Mouse (Mus musculus): Measurements from ENCODE around the gene Cd40lg.

Gene Cd40lg

DNA sequence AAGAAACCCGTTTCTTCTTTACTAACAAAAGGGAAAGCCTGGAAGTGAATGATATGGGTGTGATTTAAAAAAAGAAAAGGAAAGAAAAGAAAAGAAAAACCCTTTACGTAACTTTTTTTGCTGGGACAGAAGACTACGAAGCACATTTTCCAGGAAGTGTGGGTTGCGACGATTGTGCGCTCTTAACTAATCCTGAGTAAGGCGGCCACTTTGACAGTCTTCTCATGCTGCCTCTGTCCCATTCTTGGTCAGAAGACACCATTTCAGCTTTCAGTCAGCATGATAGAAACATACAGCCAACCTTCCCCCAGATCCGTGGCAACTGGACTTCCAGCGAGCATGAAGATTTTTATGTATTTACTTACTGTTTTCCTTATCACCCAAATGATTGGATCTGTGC, at the start of gene Cd40lg:
TSS of gene Cd40lg (plus strand) at position 268 of the 400 bp plus-strand sequence.
- CTCF ChIA-PET = no interaction called here

DNA sequence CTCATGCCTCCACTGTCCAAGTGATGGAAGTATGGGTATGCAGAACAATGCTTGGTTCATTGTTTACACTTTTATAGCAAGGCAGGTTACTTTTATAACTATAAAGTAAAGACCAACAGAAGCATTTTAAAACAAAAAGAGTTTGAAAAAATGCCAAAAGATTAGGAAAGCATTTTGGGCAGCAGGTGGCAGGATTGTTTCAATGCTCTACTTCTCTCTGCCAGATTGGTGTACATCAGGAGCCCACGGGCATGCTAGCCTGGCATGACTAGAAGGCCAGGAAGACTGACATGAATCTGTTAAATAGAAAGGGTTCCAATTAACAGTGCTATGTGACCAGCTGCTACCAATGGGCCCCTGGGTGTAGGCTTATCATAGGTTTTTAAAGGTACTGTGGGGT, 45.4 kb upstream of the Cd40lg start:
- CTCF ChIA-PET = interaction anchor here (0.7 to 1.4 kb wide), 2 partner anchors 17 to 56 kb away, joined by 3 to 4 read pairs; no protein-coding TSS in a partner anchor

DNA sequence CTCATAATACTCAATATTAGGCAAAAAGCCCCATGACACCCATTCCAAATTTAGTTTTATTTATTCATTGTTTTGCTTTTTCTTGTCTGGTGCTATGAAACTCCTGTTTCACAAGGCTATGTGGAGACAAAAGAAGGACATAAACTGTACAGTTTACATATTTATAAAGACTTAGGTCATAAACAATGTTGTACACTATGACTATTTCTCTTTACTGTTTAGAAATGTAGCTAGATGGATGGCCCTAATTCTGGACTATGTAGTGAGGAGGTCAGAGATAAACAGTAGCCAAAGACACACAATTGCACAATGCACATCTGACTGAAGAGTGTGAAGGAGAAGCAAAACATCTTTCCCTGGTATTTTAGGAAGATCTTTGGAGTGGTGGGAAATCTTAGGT, 40.7 kb upstream of the Cd40lg start:
- CTCF ChIA-PET = no interaction called here

DNA sequence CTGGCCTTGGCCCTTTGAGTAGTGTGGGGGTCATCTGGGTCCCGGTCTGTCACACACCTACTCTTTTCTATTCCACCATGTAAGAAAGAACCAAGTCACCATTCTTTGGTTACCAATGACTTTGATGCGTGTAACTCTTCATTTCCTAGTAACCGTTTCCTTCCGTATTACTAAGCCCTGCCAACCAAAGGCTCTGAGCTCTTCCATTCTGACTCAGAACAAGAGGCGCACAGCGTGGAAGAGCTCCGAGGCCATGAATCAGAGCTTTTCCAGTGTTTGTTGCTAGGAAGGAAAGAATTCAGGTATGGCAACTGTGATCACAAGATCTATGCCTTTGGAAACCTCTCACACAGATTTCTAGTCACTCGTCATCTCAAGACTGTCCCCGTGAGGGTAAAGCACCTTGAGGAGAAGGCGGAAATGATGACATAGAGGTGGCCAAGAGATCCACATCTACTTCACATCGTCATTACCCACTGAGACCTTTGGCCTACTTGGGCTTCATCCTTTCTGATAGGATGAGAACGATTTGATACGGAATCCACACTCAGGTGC, 34.6 kb upstream of the Cd40lg start:
- CTCF ChIA-PET = no interaction called here

DNA sequence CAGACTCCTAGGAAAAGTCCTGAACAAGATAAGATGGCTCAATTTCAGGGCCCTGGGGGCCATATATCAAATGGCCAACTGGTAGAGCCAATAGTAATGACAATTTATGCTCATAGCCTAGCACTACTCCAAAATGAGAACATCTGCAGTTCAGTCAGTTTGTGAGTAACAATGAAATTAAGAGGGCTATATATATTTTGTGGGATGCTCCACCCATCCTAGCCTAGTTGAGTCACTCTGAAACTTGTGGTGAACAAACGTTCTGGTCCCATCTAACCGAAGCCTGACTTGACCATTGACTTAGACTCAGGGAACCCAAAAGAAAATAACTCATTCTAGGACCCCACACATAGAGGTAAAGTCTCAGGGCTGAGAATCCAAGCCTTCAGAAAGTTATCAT, 29.5 kb upstream of the Cd40lg start:
- CTCF ChIA-PET = no interaction called here

DNA sequence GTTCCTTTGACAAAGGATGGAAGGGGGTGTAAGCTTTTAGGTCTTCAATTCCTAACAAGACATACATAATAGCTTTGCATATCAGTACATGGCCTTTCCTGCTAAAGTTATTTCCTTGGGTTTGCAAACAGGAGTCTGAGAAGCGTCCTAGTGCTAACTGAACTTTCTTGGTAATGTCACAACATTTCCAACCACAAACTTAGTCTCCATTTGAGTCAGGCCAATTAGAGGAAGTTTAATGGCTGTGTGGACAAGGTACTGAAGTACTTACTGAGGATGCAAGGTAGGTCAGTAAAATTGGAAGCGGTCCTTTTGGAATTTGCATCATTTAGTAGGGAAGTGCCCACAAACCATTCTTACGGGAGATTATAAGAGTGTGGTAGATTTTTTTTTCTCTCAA, 28.6 kb upstream of the Cd40lg start:
- CTCF ChIA-PET = no interaction called here

DNA sequence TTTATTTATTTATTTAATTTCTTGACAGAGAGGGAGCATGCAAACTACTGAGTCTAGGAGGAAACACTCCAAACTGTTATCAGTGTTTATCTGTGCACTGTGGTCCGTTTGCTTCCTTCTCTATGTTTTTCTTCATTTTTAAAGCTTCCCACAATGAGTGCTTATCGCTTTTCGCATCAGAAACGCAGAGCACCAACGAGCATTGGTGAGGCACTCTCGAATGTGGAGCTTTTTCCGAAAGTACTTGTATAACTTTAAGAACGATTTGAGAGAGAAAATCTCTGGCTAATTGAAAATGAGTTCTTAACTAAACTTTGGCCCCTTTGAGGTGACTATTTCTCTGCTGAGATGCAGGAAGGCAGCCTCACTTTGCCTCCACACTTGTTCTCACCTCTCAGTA, 24.6 kb upstream of the Cd40lg start:
- CTCF ChIA-PET = no interaction called here

DNA sequence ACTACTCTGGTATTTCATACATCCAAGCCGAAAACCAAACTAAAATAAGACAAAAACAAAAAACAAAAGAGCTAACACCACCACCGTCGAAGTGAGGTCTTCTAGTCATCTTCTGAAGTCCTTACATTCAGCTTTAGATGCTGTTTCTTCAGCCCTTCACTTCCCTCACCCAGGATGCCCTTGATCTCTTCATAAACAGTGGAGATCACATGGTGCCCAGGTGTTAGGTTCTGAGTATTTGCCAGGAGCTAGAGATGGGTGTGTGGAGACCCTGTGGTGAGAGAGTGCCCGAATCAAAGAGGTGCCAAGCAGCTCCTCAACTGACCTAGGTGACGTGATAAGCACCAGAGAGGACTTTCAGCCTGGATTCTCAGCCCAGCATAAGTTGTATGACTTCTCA, 22.6 kb upstream of the Cd40lg start:
- CTCF ChIA-PET = no interaction called here

DNA sequence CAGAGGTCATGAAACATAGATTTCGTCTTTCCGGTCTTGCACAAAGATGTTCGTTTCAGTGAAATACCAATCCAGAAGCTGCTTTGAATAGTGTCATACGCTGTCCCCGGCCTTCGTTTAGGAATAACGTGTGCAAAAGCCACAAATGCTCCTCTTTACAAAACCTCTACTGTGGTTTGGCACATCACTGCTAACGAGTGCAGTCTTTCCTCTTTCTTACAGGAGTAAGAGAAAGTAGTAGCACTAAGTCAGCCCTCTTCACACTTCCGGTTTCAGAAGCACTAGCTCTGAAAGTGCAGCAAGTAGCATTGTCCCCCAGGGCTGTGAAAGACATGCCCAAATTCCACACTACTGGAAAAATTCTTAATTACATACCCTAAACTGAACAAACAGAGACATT, 15.6 kb upstream of the Cd40lg start:
- CTCF ChIA-PET = no interaction called here

DNA sequence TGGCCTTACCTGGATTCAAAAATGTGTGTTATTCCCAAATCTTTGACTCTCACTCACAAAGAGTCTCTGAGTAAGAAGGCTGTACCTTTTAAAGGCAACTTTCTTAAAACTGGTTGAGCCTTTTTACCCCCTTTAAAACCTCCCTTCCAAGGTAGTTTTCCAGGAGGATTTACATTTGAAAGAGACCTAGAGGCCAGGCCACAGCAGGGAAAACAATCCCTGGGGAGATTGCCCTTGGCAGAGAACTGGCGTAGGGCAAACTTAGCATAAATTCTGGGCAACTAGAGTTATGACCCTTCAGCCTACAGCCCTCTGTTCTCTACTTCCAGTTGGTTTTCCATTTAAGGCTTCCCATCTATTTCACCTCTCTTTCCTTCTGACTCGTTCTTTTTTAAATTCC, 13.9 kb upstream of the Cd40lg start:
- CTCF ChIA-PET = no interaction called here

DNA sequence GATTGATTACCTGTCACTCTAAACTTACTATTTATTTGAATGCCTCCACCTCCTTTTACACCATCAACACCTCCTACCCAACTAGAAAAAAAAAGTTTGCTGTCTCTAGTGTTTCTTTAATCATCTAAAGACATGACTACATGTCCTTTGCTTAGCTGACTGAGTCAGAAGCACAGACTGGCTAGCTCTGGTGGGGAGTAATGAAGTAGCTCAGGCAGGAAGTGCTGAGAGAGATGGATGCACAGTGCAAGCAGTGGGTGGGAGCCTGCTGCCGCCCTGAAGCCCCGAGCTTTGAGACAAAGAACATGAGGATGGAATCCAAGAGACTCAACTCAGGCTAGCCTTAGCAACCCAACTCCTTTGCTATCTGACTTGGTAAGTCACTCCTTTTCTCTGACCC, 11.5 kb upstream of the Cd40lg start:
- CTCF ChIA-PET = no interaction called here

DNA sequence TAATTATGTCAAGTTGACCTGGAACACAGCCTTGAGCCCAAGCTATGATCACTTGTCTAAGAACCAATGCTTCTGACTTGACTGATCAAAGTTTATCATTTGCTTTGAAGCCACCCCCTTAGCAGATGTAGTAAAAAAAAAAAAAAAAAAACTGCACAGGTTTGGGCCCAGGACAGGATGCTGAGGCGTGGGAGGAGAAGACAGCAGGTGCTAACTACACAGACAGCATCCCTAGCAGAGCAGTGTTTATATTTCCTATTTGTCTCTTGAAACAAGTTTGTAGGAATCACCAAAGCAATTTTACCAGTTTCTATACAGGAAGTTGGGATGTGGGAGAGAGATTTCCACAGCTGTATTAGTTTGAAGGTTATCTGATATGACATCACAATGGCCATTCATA, 1.4 kb upstream of the Cd40lg start:
- CTCF ChIA-PET = no interaction called here

DNA sequence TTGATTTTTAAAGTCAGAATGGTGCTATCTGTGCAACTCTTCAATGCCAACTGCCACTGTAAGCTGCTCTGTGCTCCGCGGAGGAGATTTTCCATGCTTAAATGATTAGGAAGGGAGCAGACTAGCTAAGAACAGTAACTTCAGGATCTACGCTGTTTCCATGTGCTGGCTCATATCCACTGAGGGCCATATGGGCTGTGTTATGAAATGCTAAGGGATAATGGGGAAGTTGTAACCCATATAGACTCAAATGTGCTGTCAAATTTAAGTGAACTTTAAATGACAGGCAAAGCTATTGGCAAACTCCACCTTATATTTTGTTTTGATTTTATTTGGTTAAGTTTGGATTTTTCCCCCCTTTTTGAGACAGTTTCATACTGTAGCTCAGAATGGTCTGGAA, 919 bp downstream of the Cd40lg start:
- CTCF ChIA-PET = no interaction called here

DNA sequence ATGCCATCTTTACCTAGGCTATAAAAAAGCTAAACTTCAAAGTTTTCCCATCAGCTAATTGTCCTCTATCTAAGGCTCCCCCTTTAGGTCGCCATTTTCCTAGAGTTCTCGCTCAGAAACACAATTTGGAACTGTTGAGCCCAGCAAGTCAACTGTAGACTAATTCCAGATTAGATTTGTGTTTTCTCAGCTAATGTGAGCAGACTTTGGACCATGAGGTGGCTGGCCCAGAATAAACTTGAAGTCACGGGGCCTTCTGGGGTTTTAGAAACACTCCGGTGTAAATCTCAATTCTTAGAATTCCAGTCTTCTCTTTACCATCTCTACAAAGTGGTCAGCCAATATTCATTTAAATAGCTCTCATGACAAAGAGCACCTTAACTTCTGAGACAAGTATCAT, 3.6 kb downstream of the Cd40lg start:
- CTCF ChIA-PET = no interaction called here

DNA sequence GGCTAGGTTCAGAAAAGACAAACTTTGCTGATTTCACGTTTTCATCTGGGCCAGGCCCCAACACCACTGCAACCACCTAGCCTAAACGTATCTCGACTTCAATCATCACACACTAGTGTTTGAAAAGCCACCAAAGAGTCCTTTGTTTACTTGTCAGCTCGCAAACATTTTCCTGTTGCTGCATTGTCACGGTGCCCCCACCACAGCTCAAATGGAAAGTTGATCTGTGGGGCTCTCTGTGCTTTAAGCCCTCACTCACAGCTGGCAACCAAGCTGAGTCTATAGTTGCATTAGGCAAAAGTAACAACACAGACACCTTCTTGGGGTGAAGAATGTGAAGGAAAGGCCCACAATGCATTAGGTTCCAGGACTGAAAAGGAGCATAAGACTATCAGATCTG, 4.3 kb downstream of the Cd40lg start:
- CTCF ChIA-PET = no interaction called here

DNA sequence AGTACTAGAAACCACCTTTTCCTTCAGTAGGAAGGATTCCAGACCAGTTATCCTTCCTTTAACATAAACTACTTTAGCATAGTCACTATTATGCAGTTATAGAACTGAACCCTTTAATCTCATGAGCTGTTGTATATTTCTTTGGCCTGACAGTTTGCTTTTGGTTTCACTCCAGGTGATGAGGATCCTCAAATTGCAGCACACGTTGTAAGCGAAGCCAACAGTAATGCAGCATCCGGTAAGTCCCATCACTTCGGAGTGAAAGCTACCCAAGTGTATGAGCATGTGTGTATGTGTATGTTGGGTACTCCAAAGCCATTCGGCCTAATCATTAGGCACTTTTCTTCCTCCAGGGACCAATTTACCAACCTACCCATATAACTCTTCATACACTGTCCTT, 7.6 kb downstream of the Cd40lg start:
- CTCF ChIA-PET = no interaction called here

DNA sequence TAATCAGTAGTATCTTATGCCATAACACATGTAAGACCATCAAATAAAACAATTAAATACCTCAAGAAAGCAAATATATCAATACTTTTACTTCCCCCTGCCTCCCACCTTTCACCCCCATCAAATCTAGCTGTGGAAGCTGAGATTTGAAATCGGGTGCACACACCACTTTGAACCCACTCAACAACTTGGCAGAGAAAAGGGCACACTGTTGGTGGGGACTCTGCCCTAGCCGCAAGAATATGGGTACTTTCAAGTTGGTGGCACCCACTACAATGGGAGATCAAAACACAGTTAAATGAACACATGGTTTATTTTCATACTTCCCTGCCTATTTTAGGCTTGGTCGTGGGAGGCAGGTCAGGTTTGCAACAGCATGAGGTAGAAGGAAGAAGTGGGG, 9.9 kb downstream of the Cd40lg start:
- CTCF ChIA-PET = interaction anchor here (1.2 kb wide), 2 partner anchors 11 to 55 kb away, joined by 3 read pairs; no protein-coding TSS in a partner anchor

DNA sequence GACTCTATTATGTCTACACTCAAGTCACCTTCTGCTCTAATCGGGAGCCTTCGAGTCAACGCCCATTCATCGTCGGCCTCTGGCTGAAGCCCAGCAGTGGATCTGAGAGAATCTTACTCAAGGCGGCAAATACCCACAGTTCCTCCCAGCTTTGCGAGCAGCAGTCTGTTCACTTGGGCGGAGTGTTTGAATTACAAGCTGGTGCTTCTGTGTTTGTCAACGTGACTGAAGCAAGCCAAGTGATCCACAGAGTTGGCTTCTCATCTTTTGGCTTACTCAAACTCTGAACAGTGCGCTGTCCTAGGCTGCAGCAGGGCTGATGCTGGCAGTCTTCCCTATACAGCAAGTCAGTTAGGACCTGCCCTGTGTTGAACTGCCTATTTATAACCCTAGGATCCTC, 11.4 kb downstream of the Cd40lg start:
- CTCF ChIA-PET = interaction anchor here (1.2 kb wide), 1 partner anchor 56 kb away, joined by 3 read pairs; no protein-coding TSS in a partner anchor

DNA sequence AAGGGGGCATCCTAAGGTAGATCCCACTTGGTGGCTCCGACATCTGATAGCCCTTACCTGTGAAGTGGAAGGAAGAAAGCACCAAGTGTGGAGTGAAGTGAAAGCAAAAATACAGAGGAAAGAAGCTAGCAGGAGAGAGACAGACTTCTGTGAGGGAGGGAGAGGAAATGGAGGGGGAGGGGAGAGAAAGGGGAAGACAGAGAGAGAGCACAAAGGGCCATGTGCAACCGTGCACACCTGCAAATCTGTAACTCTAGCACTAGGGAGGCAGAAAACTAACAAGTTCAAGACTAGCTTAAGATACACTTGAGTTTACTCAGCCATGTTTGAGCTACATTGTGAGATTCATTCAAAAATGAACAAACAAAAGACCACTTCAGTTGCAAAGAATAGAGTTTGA, 16.2 kb downstream of the Cd40lg start:
- CTCF ChIA-PET = no interaction called here

DNA sequence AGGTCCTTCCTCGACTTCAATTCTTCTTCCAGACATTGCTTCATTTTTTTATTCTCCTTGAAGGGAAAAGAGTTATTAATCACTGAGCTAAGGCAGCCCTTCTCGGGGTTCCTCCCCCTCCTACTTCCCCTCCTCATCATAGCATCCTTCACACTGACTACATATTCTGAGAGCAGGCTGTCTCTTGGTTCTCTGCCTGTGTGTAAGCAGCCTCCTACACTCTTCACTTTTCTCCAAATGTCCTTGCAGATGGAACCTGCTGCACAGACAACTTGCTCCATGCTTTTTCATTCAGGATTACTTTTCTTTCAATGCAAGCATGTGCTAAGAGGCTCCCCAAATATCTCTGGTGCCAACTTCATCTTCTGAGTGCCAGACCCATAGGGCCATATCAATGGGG, 21.7 kb downstream of the Cd40lg start:
- CTCF ChIA-PET = no interaction called here

DNA sequence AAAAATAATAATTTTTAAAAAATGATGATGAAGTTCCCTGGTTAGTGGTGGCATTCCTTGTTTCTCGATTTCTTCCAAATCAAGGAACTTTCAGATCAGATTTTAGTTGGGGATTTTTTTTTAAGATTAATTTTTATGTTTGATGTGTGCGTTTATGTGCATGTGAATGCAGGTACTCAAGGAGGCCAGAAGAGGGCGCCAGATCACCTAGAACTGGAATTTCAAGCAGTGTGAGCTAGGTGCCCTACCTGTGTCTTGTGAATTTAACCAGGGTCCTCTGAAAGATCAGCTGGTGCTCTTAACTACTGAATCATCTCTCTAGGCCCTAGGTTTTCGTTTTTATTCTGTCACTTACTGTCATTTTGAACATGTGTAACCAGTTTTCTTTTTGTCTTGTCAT, 24.0 kb downstream of the Cd40lg start:
- CTCF ChIA-PET = no interaction called here

DNA sequence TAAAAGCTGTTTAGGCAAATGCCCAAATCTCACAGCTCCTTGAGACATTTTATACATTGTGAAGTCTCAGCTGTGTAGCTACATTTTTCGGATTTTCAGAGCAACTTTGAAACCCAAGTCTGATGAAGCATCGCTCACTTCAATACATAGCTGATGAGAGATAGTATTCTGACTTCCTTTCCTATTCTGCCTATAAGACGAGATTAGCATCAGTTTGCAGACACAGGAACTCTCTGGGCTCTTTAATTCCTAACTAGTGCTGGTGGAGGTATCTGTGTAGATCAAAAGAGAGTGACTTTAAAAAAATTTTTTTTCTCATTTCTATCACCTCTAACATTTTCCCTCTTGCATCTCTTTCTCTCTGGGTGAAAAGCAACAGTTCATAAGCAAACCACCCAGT, 26.6 kb downstream of the Cd40lg start:
- CTCF ChIA-PET = no interaction called here

DNA sequence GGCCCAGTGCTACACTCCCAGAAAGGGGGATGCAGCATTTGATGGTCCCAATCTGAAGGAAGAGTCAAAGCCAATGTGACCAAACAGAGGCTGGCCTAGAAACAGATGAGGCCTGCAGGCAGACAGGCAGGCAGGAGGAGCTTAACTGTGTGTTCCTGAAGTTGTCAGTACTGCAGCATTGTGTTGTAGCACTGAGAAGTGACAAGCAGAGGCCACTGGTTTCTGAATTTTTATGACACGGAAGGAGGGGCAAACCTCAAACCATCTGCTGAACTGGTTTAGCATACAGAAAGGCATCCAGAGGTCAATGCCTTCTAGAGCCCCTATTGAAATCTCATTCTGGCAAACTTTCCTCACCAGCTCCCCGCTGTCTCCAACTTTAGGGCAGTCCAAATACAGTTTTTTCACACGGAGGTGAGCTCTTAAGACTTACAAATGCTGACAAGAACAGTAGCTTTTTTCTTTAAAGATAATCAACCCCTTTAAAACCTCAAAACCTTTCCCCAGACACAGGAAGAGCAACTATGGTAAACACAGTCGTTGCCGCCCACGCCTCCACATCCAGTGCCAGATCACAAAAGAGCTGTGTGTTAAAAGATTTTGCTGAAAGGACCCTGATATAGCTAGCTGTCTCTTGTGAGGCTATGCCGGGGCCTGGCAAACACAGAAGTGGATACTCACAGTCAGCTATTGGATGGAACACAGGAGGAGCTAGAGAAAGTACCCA, 41.5 kb downstream of the Cd40lg start:
- CTCF ChIA-PET = no interaction called here

DNA sequence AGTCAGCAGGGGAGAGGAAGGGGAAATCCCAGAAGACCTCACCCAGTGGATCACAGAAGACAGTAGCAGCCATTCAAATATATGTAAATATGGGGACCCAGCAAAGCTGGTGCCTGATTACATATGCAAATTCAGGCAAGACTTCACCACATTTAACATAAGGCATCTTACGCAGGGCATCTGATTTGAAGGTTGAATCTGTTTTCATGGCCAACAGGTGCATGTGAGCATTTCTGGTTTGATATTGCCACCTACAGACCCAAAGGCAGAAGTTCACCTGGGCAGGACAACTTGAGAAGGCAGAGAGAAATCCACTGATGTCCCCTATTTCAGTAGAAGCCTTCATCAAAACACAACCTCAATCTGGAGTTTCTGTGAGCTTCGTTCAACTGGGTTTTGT, 48.8 kb downstream of the Cd40lg start:
- CTCF ChIA-PET = no interaction called here
